Mouse (Mus musculus): ENCODE results near the gene Tex52. TPM values are rescaled to one million over a fixed set of nuclear protein-coding genes. Genes with fewer than 3 reads are reported as not detected.
A peak's percentile ranks its signal among the peaks of the same experiment; 100 is the strongest.

The Tex52 gene
- polyA plus RNA-seq, 2 experiments: 0.07 TPM; not detected in 1

- 70% methylated on average over 1 of the region's 1 CpGs for WGBS (ENCODE audit: insufficient replicate concordance)
- no peak for ATAC-seq (ENCODE audit: insufficient read depth)
- no peaks in the 10 kb centered on the region for H3K9me3 ChIP-seq (ENCODE audit: control insufficient read depth, low read length)
- H3K9ac ChIP-seq (replicated peaks): no peak overlapping the region
- H3K4me1 ChIP-seq (replicated peaks; ENCODE audit: control insufficient read depth in 2 of 2, insufficient read depth in 2 of 2, low read length in 1 of 2): peaks cover 0 to 3% of the 10 kb centered on the region in 2 experiments; a peak in 2 of 4 replicates
- H3K27ac ChIP-seq: no peak overlapping the region
- no peak overlapping the region for H3K4me2 ChIP-seq (ENCODE audit: low read depth)
- DNase-seq (ENCODE audit: low read depth in 3 of 3, low spot score in 3 of 3): no peak
- peaks cover under 1% of the 10 kb centered on the region for H3K36me3 ChIP-seq (replicated peaks; ENCODE audit: control insufficient read depth, insufficient read depth, low read depth)
- H3K27me3 ChIP-seq (ENCODE audit: control insufficient read depth, insufficient read depth, low read length): no peaks in the 10 kb centered on the region
- TF ChIP-seq CTCF (IDR thresholded peaks at IDR 0.05; ENCODE audit: low read depth): no peak
- TF ChIP-seq EP300 (IDR thresholded peaks at IDR 0.05; ENCODE audit: low read depth): no peak
- no peak overlapping the region for H3K4me3 ChIP-seq (ENCODE audit: insufficient read depth in 1 of 2, low read depth in 2 of 2, low read length in 2 of 2)
Measured at GRCm38 (mm10) chr6:128418076-128418475, 42.8 kb downstream of the Tex52 start.

GRCm38 (mm10) chr6:128421036-128421435, 45.8 kb downstream of the Tex52 start:
- no peak for TF ChIP-seq EP300 (IDR thresholded peaks at IDR 0.05; ENCODE audit: low read depth)
- TF ChIP-seq CTCF (IDR thresholded peaks at IDR 0.05; ENCODE audit: low read depth): no peak
- ATAC-seq (ENCODE audit: insufficient read depth) (no peak), DNase-seq (ENCODE audit: low read depth in 3 of 3, low spot score in 3 of 3) (no peak)
- H3K27me3 ChIP-seq (ENCODE audit: control insufficient read depth, insufficient read depth, low read length): no peaks in the 10 kb centered on the region
- no peaks in the 10 kb centered on the region for H3K9me3 ChIP-seq (ENCODE audit: control insufficient read depth, low read length)
- H3K27ac ChIP-seq: no peak overlapping the region
- H3K4me1 ChIP-seq (replicated peaks; ENCODE audit: control insufficient read depth in 2 of 2, insufficient read depth in 2 of 2, low read length in 1 of 2): peaks cover 0 to 15% of the 10 kb centered on the region in 2 experiments; a peak in 3 of 4 replicates
- H3K4me3 ChIP-seq (ENCODE audit: insufficient read depth in 1 of 2, low read depth in 2 of 2, low read length in 2 of 2): no peak overlapping the region
- H3K9ac ChIP-seq (replicated peaks): no peak overlapping the region
- WGBS (ENCODE audit: insufficient replicate concordance): 59% methylated on average over 2 of the region's 2 CpGs
- no peak overlapping the region for H3K4me2 ChIP-seq (ENCODE audit: low read depth)
- H3K36me3 ChIP-seq (replicated peaks; ENCODE audit: control insufficient read depth, insufficient read depth, low read depth): no peaks in the 10 kb centered on the region

GRCm38 (mm10) chr6:128421480-128421879, 46.2 kb downstream of the Tex52 start:
- no peaks in the 10 kb centered on the region for H3K9me3 ChIP-seq (ENCODE audit: control insufficient read depth, low read length)
- no peak overlapping the region for H3K9ac ChIP-seq (replicated peaks)
- H3K36me3 ChIP-seq (replicated peaks; ENCODE audit: control insufficient read depth, insufficient read depth, low read depth): no peaks in the 10 kb centered on the region
- no peak overlapping the region for H3K27ac ChIP-seq
- no peak for DNase-seq (ENCODE audit: low read depth in 3 of 3, low spot score in 3 of 3)
- H3K4me3 ChIP-seq (ENCODE audit: insufficient read depth in 1 of 2, low read depth in 2 of 2, low read length in 2 of 2): no peak overlapping the region
- H3K4me2 ChIP-seq (ENCODE audit: low read depth): no peak overlapping the region
- no peak for ATAC-seq (ENCODE audit: insufficient read depth)
- peaks cover 0 to 15% of the 10 kb centered on the region in 2 experiments; a peak in 3 of 4 replicates for H3K4me1 ChIP-seq (replicated peaks; ENCODE audit: control insufficient read depth in 2 of 2, insufficient read depth in 2 of 2, low read length in 1 of 2)
- TF ChIP-seq EP300 (IDR thresholded peaks at IDR 0.05; ENCODE audit: low read depth) (no peak), CTCF (IDR thresholded peaks at IDR 0.05; ENCODE audit: low read depth) (no peak)
- H3K27me3 ChIP-seq (ENCODE audit: control insufficient read depth, insufficient read depth, low read length): no peaks in the 10 kb centered on the region
- WGBS (ENCODE audit: insufficient replicate concordance): 86% methylated on average over 3 of the region's 3 CpGs

- H3K4me1 ChIP-seq (replicated peaks; ENCODE audit: control insufficient read depth in 2 of 2, insufficient read depth in 2 of 2, low read length in 1 of 2): peaks cover 0 to 15% of the 10 kb centered on the region in 2 experiments; a peak in 3 of 4 replicates
- peaks cover under 1% of the 10 kb centered on the region; the same call in 1 of the 2 replicates for H3K36me3 ChIP-seq (replicated peaks; ENCODE audit: control insufficient read depth, insufficient read depth, low read depth)
- peak overlapping the region; percentile 65 for H3K9ac ChIP-seq (replicated peaks)
- DNase-seq (ENCODE audit: low read depth in 3 of 3, low spot score in 3 of 3) (peak; percentile 59 to 66 (median 61)), ATAC-seq (ENCODE audit: insufficient read depth) (peak; percentile 76)
- TF ChIP-seq CTCF (IDR thresholded peaks at IDR 0.05; ENCODE audit: low read depth) (no peak), EP300 (IDR thresholded peaks at IDR 0.05; ENCODE audit: low read depth) (peak; percentile 74)
- no peaks in the 10 kb centered on the region for H3K27me3 ChIP-seq (ENCODE audit: control insufficient read depth, insufficient read depth, low read length)
- WGBS (ENCODE audit: insufficient replicate concordance): 12% methylated on average over 14 of the region's 16 CpGs
- peak overlapping the region; percentile 80 for H3K4me2 ChIP-seq (ENCODE audit: low read depth)
- peak overlapping the region; percentile 82 for H3K27ac ChIP-seq
- no peaks in the 10 kb centered on the region for H3K9me3 ChIP-seq (ENCODE audit: control insufficient read depth, low read length)
- peak overlapping the region; percentile 64 to 92 for H3K4me3 ChIP-seq (ENCODE audit: insufficient read depth in 1 of 2, low read depth in 2 of 2, low read length in 2 of 2)
Measured at GRCm38 (mm10) chr6:128423496-128424268, 48.4 kb downstream of the Tex52 start.

GRCm38 (mm10) chr6:128424269-128425019, 49.2 kb downstream of the Tex52 start, which contains the start of gene Itfg2:
Gene Itfg2, minus strand, starts transcription at chr6:128424931.
- no peaks in the 10 kb centered on the region for H3K27me3 ChIP-seq (ENCODE audit: control insufficient read depth, insufficient read depth, low read length)
- no peaks in the 10 kb centered on the region for H3K9me3 ChIP-seq (ENCODE audit: control insufficient read depth, low read length)
- peak within 1 kb of the TSS; percentile 65 for H3K9ac ChIP-seq (replicated peaks)
- H3K4me2 ChIP-seq (ENCODE audit: low read depth): peak within 1 kb of the TSS; percentile 80
- peaks cover 2% of the 10 kb centered on the region; the same call in 1 of the 2 replicates for H3K36me3 ChIP-seq (replicated peaks; ENCODE audit: control insufficient read depth, insufficient read depth, low read depth)
- DNase-seq (ENCODE audit: low read depth in 3 of 3, low spot score in 3 of 3) (peak; percentile 91 to 94 (median 93)), ATAC-seq (ENCODE audit: insufficient read depth) (peak; percentile 93)
- H3K4me3 ChIP-seq (ENCODE audit: insufficient read depth in 1 of 2, low read depth in 2 of 2, low read length in 2 of 2): peak within 1 kb of the TSS; percentile 64 to 92
- peak within 1 kb of the TSS; percentile 82 for H3K27ac ChIP-seq
- H3K4me1 ChIP-seq (replicated peaks; ENCODE audit: control insufficient read depth in 2 of 2, insufficient read depth in 2 of 2, low read length in 1 of 2): peaks cover 0 to 15% of the 10 kb centered on the region in 2 experiments; a peak in 3 of 4 replicates
- under 1% methylated on average over 42 of the region's 42 CpGs for WGBS (ENCODE audit: insufficient replicate concordance)
- TF ChIP-seq CTCF (IDR thresholded peaks at IDR 0.05; ENCODE audit: low read depth) (no peak), EP300 (IDR thresholded peaks at IDR 0.05; ENCODE audit: low read depth) (0 out of 2 replicates have a peak, but pooled peaks have one; percentile 18)

Measured in liver, embryonic 14.5 days (tissue).